Mouse (Mus musculus) frontal cortex, postnatal 10 days (tissue): Measurements from ENCODE around the gene Agbl2.

ENCODE experiments used
- DNase-seq, 2 experiments: peaks; one replicate each; pipeline ENCODE4 v3.0.0; 2022; ENCODE audit warnings: low spot score in 2 of 2, mixed read lengths in 1 of 2

Agbl2 gene

GRCm38 (mm10) chr2:90871180-90871961 lies 88.8 kb downstream of the Agbl2 start:
- DNase-seq, result no peak

- no peak for DNase-seq
Observed at GRCm38 (mm10) chr2:90874025-90874424, 91.5 kb downstream of the Agbl2 start.

DNA sequence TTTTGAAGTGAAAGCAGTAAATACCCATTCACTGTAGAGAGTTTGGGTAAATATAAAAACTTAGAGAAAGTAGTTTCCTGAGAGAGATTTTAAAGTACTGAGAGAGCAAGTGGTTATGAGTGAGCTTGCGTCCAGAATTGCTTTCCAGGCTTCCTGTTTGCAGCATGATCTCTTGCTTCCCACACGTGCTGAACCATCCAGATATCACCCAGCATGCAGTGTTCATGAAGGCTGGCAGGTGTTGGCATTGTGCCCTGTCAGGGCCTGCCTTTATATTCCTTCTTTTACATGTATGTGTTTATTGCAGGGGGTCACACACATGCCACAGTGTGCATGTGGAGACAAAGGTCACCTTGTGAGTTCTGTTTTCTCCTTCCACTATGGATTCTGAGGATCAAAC lies 92.7 kb downstream of the Agbl2 start:
- DNase-seq, result no peak

GRCm38 (mm10) chr2:90877584-90878259 lies 95.2 kb downstream of the Agbl2 start:
- DNase-seq, result no peak

DNA sequence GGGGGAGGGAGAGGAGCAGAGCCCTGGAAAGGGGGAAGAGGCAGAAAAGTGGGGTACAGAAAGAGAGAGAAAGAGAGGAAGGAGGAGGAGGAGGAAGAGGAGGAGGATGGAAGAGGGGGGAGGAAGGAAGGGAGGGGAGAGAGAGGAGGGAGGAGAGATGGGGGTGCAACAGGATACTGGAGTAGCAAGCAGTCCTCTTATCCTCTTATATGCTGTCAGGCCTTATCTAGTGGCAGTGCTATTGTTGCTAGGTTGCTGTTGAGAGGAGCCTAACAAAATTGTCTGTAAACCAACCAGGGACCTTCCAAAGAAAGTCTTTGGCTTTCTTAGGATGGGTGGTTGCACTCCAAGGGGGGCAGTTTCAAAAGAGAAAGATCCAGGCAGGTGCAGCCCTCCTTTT lies 96.9 kb downstream of the Agbl2 start:
- DNase-seq, result no peak

DNA sequence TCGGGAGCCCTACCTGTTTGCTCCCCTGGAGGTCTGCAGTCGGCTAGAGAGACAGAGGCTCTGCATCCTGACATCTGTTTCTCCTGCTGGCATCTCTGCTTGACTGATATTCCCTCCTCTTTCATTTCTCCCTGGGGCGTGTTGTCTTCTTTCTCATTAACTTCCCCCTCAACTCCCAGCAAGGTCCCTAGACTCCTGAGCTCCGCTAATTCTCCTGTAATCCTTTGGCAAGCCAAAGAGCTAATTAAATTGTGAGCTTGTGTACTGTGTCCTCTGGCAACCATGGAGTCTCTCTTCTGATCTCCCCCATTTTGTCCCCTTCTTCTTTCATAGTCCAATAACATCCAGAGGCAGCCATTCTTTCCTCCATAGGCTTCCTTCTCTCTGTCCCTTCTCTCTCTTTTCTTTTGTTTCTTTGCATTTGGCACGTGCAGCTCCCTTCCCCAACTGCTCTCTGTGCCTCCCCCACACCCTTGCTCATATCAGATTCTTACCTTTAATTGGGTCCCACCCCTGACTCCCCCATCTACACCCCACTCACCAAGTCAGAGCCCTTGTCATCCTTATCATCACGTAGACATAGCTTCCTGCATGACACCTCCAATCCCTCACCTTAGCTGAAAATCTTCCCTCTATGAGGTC lies 97.7 kb downstream of the Agbl2 start:
- DNase-seq, result no peak

DNA sequence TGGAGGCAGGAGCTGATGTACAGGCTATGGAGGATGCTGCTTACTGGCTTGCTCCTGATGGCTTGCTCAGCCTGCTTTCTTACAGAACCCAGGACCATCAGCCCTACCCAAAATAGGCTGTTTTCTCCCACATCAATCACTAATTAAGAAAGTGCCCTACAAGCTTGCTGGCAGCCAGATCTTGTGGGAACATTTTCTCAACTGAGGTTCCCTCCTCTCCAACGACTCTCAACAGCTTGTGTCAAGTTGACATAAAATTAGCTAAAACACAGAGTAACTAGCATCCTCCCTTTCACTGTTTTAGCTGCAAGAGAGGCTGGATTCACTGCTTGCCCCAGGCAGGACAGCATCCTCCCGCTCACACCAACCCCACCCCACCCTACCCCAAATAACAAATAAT lies 99.3 kb downstream of the Agbl2 start:
- no peak for DNase-seq
